Mouse (Mus musculus) frontal cortex, postnatal 36 days (tissue): ENCODE measurements around the gene Nptx2.

Experiments used
- DNase-seq, 2 experiments: peaks; one replicate each; pipeline ENCODE4 v3.0.0; 2022; ENCODE audit warnings: low spot score in 2 of 2

Gene Nptx2

DNA sequence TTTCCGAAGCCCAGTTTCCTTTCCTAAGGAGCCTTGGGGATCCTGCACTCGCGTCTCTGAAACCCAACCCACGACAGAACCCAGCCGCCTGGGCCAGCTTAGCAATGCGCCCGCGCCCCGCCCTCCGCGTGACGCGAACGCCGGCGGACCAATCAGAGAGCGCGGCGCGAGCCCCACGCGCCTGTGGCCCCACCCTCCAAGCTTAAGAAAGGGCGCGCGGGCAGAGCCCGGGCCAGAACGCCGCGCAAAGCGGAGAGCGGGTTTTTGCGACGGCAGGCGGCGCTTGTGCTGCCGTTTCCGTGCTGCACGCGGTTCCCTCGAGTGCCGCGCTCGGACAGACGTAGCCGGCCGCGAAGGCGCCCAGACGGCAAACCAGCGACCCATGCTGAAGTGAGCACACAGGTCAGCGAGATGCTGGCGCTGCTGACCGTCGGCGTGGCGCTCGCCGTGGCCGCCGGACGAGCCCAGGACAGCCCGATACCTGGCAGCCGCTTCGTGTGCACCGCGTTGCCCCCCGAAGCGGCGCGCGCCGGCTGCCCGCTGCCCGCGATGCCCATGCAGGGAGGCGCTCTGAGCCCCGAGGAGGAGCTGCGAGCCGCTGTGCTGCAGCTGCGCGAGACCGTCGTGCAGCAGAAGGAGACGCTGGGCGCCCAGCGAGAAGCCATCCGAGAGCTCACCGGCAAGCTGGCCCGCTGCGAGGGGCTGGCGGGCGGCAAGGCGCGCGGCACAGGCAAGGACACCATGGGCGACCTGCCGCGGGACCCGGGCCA lies at the start of gene Nptx2:
Nptx2 (plus strand) TSS at position 250 of the 770 bp plus-strand sequence.
- DNase-seq: peak; percentile 88 to 89

DNA sequence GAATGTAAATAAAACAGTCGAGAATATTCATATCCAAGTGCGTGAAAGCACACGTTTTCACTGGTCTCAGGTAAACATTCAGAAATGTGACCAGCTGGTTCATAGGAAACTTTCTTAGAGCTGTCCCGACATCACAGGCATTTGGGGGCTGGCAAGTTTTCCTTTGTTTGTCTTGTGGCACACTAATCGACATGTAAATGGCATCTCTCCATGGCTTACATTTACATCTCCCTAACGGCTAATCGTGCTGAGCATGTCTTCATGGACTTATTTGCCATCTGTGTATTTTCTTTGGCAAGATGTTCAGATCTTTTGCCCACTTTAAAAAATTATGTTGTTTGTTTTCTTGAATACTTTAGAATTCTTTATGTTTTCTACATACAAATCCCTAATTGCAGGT lies 49.2 kb upstream of the Nptx2 start:
- DNase-seq: no peak

DNA sequence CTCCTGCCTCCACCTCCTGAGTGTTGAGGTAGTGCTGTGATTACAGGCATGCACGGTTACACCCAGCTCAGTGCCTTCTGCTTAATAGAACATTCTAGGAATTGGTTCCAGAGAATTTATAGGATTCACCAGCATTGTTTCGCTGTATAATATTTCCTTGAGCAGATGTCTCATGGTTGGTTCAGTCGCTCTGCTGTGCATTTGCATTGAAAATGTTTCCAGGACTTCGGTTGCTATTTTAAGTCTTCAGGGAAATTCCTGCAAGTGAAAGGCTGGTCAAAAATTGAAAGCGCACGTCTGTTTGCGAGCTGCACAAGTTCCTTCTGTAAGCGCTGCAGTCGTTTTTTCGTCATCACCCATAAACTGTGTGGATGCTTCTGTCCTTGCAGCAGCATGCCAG lies 41.5 kb upstream of the Nptx2 start:
- DNase-seq: peak; percentile 2 to 26

DNA sequence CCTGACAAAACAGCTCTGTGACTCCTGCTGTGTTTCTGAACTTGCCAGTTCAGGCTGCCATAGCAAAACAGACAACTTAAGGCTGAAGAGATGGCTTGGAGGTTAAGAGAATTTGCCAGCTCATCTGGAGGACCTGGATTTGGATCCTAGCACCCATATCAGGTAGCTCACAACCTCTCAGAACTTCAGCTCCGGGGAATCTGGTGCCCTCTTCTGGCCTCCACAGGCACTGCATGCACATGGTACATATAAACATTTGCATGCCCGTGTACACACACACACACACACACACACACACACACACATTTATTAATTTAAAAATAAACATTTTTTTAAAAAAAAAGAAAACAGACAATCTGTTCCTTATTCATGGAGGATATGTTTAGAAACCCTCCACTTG lies 40.0 kb upstream of the Nptx2 start:
- no peak for DNase-seq

DNA sequence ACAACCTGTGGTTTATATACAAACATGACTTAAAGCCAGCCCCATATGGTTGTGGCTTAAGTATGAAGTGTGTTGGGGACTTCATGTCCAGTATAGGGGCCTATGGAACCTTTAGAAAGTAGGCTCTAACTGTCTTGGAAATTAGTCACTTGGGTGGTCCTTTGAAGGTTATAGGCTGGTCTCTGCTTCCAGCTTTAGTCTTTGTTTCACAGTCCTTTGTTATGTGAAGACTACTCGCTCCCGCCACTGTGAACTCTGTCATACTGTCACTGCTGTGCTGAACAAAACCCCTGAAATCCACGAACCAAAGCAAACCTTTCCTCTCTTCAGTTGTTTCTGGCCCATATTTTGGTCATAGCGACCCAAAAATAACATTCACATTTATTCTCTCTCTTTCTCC lies 39.5 kb upstream of the Nptx2 start:
- DNase-seq: no peak

DNA sequence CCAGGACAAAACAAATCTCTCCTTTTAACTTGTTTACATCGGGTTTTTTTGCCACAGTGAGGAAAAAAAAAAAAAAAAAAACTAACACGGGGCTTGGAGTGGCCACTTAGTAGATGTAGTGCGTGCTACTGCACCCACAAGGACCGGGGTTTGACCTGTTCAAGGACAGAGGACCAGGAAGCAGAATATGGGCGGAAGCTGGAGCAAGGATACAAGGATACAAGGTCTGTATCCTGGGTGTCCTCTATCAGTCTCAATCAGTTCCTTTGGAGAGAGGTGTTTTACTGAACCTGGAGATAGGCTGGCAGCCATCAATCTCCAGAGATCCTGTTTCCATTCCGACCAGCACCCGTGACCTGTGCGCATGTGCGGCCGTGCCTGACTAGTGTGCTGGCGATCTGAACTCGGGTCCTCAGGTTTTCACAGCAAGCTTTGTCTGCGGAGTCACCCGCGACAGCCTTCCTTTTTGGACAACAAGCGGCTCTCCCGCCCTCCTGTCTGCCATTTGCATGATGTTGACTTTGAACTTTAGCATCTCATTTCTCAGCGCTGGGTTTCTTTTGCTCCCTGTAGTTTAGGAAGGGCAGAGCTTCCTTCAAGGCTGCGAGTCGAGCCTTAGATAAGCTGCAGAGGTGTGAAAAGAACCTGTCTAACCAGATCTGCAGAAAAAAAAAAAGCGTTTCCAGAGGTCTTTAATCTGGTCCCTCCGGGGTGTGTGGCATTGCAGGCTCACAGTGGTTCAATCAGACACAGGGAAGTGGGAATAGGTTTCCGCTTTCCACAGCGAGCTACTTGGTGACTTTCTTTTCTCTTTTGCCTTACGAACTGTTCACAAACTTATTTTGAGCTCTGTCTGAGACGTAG lies 38.8 kb upstream of the Nptx2 start:
- DNase-seq: no peak

DNA sequence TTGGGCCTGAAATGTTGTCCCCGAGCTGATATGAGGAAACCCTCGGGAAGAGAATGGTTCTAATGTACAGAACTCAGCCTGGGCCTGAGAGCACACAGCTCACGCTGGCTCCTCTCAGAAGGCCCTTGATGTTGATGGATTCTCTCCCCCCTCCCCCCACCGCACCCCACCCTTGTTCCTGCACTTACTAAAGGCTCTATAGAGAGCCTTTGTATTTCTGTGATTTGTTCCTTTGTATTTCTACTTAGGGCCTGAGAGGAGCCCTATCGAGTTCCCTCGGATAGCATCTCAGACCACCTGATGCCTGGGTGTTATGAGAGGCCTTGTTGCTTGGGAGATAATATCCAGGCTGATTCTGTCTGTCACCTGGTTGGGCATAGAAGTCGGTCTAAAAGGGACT lies 36.3 kb upstream of the Nptx2 start:
- DNase-seq: no peak

DNA sequence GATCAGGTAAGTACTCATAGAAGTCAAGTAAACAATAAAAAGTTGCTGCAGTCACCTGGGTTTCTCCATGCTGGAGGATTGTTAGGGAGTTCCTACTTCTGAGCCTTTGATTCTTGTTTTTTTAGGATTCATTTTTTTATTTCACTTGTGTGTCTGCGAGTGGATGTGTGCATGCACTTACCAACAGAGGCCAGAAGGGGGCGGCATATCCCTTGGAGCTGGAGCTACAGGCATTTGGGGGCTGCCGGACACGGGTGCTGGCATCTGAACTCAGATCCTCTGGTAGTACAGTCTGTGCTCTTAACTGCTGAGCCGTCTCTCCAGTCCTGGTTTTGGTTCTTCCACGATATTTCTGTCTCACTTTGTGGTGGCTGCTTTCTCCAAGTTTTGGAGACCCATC lies 31.0 kb upstream of the Nptx2 start:
- no peak for DNase-seq

DNA sequence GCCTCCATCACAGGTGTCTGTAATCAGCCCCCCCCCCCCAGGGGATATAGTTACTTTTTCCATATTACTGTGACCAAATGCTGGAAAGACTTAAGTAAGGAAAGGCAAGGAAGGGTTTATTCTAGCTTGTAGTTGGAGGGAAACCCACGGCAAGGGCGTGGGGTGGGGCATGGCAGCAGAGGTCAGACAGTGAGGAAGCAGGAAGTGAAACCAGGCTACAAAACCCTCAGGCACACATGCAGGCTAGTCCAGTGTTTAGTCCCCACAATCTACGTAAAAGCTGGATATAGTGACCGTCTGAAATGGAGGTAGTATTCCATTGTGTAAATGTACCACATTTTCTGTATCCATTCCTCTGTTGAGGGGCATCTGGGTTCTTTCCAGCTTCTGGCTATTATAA lies 30.5 kb upstream of the Nptx2 start:
- no peak for DNase-seq

DNA sequence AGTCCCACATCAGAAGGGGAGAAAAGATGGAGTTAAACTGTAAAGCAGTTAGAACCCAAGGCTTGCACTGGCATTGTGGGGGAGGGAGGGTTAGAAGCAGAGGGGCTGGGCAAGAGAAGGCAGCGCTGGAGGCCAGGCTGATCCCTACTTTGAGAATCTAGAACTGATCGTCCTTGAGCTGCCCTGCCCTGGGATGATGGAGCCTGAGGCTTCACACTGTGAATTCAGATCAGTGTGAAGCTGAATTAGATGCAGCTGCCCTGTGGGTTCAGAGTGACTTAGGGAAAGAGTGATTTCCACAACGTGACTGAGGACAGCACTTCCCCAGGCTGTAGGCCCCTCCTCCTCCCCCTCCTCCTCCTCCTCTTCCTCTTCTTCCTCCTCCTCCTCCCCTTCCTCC lies 25.6 kb upstream of the Nptx2 start:
- no peak for DNase-seq

DNA sequence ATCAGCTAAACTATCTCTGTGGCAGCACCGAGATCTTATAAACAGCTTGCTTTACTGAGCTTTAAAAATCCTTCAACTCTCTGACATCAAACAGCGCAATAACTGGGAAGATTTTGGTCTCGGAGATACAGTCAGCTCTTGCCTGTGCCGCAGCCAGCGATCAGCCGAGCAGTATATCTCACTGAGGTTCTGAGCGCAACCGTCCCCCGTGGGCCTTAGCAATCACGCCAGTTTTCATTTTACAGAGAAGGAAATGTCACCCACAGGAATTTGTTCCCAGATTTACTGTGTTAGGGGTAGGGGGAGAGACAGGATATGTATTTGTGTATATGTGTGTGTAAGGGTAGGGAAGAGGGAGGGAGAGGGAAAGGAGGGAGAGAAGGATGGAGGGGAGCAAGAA lies 20.9 kb upstream of the Nptx2 start:
- no peak for DNase-seq

DNA sequence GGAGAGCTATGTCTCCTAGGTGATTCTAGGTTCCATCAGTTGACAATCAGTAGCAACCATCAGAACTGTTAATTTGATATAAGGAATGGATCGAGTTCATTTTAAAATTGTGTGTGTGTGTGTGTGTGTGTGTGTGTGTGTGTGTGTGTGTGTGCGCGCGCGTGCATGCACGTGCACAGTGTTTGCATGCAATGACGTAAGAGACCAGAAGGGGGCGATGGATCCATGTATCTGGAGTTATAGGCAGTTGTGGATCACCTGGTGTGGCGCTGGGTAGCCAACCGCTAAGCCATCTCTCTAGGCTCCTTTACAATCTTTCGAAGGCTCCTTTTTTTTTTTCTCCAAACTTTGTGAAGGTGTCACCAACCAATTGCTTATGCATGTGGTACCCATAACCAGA lies 16.6 kb upstream of the Nptx2 start:
- DNase-seq: no peak

DNA sequence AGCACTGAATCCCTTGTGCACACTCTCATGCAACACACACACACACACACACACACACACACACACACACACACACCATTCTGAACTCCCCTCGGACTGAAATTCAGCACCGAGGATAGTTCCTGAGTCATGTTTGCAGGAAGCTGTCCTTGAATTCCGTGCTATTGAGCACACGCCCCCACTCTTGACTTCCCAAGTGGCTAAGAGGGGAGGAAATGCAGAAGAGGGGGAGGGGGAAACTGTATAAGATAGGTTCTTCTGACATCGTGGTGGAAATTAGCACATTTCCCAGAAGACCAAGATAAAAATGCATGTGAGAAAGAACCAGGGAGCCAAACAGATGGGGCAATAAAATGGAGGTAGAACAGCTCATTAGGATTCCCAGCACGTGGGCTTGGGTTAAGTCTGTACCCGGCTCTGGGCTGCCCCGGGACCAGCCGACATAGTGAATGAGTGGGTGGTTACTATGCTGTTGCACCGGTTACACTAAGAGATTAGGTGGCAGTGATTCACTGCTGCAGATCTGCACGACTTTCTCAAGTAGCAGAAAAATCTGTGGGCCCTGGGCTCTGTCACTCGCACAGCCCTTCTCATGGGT lies 2.9 kb upstream of the Nptx2 start:
- DNase-seq: peak; percentile 70 to 74

DNA sequence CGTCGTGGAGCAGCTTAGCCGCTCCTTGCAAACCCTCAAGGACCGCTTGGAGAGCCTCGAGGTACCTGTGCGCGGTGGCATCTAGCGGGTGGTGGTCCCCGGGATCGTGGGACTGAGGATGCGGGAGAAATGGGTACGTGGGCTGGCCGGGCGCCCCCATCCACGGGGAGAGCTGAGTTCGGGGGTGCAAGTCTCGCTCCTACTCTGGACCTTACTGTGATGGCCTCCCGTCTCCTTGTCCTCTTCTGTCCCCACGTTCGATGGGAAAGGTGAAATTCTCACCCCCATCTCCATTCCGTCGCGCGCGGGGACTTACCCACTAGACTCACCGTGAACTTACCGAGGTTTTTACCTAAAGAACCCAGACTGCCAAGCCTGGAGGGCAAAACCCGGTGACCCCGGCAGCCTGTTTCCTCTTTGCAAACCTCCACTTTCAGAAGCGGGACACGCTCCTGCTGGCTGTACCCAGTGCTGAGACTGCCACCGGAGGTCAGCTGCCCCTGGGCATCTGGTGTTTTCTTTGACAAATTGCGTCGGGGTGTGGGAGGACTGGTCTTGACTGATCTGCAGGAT lies 807 bp downstream of the Nptx2 start:
- DNase-seq: peak in 1 of 2 experiments; percentile 24

DNA sequence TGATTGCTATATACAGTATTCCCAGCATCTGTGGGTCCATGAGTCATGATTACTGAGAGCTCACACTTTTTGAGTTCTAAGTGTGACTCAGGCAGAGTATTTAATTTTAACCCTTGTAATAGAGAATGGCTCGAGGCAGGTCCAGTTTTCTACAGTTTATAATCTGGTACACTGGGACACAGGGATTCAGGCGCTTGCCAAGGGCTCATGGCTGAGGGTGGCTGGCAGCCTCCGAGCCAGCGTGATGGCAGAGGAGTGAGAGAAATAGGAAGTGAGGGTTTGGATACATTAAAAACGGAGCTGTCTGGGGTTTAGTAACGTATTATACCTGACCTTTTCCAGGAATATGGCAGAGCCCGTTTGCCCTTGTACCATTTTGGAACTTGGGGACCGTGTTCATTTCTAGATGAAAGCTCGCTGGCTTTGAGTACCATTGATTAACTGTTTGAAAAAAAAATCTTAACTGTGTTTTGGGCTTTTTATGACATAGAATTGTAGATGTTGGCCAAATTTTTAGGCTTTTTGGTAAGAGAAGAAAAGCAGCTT lies 1.7 kb downstream of the Nptx2 start:
- peak in 1 of 2 experiments; percentile 31 for DNase-seq

DNA sequence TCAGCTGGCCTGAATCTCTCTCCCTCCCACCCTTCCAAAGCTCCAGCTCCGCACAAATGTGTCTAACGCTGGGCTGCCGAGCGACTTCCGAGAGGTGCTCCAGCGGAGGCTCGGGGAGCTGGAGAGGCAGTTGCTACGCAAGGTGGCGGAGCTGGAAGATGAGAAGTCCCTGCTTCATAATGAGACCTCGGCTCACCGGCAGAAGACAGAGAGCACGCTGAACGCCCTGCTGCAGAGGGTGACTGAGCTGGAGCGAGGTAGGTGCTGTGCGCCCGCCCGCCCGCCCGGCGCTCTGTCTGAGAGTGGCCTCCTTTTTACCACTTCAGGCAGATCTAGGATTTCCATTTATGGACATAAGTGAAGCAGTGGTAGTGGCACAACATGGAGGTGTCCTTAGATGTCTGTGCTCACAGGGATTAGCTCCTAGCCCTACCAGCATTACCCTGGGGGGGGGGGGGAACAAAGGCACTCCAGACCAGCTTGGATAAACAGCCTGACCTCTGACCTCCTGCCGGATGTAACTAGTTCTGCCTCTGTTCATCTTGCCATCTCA lies 2.5 kb downstream of the Nptx2 start:
- DNase-seq: peak; percentile 45 to 46

DNA sequence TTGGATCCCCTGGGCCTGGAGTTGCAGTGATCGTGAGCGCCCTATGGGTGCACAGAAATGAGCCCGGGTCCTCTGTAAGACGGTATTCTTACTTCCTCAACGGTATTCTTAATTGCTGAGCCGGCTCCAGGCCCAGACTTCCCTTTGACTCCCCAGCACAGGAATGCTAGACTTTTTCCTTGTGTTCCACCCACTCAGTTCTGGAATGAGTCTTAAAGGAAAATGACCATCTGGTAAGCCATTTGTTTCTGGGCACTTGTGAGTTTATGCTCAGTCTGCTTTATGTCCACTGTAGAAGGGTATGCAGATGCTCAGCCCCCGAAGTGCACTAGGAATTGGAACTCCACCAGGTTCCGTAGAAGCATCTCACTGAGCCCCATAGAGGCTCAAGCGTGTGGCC lies 4.3 kb downstream of the Nptx2 start:
- peak; percentile 21 to 64 for DNase-seq

DNA sequence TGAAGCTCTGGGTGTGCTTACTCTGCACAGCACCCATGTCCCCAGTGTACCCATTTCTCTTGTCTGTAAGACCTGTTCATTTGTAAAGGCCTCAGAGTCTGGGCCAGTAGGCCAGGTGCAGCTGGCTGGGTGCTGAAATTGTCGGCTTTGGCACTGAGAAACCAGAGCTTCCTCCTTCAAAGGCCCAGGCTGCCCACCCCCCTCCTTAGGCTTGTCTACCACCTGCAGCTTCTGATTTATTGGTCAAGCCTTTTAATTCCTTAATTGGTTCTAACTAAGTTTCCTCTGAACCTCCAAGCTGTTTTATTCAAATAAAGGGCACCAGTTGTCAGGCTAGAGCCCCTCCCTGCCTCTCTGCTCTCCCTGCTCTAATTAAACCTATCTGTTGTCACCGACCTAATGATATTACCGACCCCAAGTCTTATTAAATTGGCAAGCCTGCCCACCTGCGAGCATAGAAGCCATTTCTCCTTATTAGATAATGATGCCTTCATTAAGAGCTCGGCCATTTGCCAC lies 5.0 kb downstream of the Nptx2 start:
- no peak for DNase-seq

DNA sequence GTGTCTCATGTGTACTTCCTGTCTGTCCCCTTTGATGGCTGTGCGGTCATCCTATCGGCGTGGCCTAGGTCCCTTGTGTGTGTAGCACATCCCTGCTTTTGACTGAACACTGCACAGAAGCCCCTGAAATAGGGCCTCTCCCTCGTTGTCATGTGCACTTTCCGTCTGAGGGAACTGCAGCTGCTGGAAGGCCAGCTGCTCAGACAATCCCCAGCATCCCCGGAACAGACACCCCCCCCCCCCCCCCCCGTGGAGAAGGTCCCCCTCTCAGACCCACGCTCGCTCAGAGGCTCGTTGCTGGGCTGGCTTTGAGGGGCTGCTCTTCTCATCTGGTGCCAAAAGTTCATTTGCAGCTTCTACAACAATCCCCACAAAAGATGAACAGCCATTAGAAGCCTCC lies 11.0 kb downstream of the Nptx2 start:
- no peak for DNase-seq

DNA sequence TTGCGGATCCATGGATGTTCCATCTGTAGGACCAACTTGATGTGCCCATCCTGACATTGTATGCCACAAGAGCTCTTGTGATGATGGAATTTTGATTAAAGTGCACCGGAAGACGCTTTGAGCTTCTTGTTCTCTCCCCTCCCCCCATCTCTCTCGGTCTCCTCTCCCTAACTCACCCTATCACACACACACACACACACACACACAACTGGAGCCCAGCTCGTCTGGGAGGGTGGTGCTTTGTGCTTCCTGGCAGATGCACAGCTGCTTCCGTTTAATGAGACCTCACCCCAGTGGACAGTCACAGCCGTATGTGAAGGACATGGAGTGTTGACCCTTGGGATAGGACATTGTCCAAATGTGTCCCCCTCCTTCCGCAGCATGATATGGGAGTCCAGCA lies 11.7 kb downstream of the Nptx2 start:
- no peak for DNase-seq

DNA sequence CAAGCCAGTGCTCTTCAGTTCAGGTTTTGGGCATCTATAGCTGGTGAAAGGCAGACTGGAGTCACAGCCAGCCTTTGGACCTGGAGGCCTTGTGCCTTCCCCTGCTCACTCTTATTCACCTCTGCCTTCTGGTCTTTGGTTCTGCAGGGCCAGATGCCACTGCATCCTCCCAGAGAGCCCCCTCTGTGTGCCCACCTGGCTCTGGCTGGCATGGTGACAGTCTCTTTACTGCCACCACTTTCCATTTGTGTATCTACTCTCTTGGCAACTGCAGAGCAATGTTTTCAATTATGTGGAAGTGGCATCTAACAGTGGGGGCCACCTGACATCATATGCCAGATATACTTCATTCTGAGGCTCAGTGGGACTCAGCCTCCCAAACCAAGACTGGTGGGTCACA lies 12.8 kb downstream of the Nptx2 start:
- no peak for DNase-seq

DNA sequence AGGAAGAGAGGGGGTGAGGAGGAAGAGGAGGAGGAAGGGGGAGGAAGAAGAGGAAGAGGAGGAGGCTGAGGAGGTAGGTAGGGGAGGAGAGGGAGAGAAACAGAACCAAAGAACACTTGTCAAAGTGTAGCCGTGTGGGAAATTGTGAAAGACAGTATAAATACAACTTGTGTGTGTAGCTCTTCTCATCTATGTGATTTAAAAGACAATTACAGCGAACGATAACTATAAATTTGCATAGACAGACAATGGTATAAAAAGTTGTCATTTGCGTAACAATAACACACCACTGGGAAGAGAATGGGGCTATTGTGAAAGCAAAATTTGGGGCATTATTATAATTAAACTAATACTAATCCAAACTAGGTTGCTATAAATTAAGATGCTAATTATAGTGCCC lies 20.0 kb downstream of the Nptx2 start:
- DNase-seq: no peak
